Mouse (Mus musculus): ENCODE measurements at regions not wholly inside any gene's neighbourhood (a gene's known extent, or its start where the extent isn't known, plus 50 kb on each side); places are given as distances from the start of the nearest gene placed in this dataset.

- no peak for ATAC-seq (replicated peaks; ENCODE audit: low read depth, poor library complexity, severe bottlenecking)
These were observed 92.4 kb upstream of the Hnrnpk start for GRCm38 (mm10) chr13:58495390-58496073.

GRCm38 (mm10) chr13:58494726-58495125 is 91.6 kb upstream of the Hnrnpk start:
- ATAC-seq (replicated peaks; ENCODE audit: low read depth, poor library complexity, severe bottlenecking): no peak

GRCm38 (mm10) chr13:58490829-58491228 is 87.7 kb upstream of the Hnrnpk start:
- no peak for ATAC-seq (replicated peaks; ENCODE audit: low read depth, poor library complexity, severe bottlenecking)

GRCm38 (mm10) chr13:58485011-58485410 is 81.9 kb upstream of the Hnrnpk start:
- no peak for ATAC-seq (replicated peaks; ENCODE audit: low read depth, poor library complexity, severe bottlenecking)

GRCm38 (mm10) chr13:58482701-58483100 is 79.6 kb upstream of the Hnrnpk start:
- ATAC-seq (replicated peaks; ENCODE audit: low read depth, poor library complexity, severe bottlenecking): no peak

GRCm38 (mm10) chr13:58480928-58481598 is 77.9 kb upstream of the Hnrnpk start:
- peak; percentile 71 for ATAC-seq (replicated peaks; ENCODE audit: low read depth, poor library complexity, severe bottlenecking)

GRCm38 (mm10) chr13:58480388-58480927 is 77.3 kb upstream of the Hnrnpk start:
- ATAC-seq (replicated peaks; ENCODE audit: low read depth, poor library complexity, severe bottlenecking): no peak

- no peak for ATAC-seq (replicated peaks; ENCODE audit: low read depth, poor library complexity, severe bottlenecking)
These were observed 75.3 kb upstream of the Hnrnpk start for GRCm38 (mm10) chr13:58478438-58478837.

- ATAC-seq (replicated peaks; ENCODE audit: low read depth, poor library complexity, severe bottlenecking): no peak
These were observed 74.1 kb upstream of the Hnrnpk start for GRCm38 (mm10) chr13:58477253-58477652.

GRCm38 (mm10) chr13:58476033-58476830 is 73.1 kb upstream of the Hnrnpk start:
- ATAC-seq (replicated peaks; ENCODE audit: low read depth, poor library complexity, severe bottlenecking): no peak

- peak; percentile 40 for ATAC-seq (replicated peaks; ENCODE audit: low read depth, poor library complexity, severe bottlenecking)
These were observed 72.4 kb upstream of the Hnrnpk start for GRCm38 (mm10) chr13:58475495-58475894.

GRCm38 (mm10) chr13:58472455-58472854 is 69.3 kb upstream of the Hnrnpk start:
- no peak for ATAC-seq (replicated peaks; ENCODE audit: low read depth, poor library complexity, severe bottlenecking)

- peak; percentile 95 for ATAC-seq (replicated peaks; ENCODE audit: low read depth, poor library complexity, severe bottlenecking)
These were observed 68.6 kb upstream of the Hnrnpk start for GRCm38 (mm10) chr13:58471704-58472103.

GRCm38 (mm10) chr13:58469731-58470130 is 66.6 kb upstream of the Hnrnpk start:
- no peak for ATAC-seq (replicated peaks; ENCODE audit: low read depth, poor library complexity, severe bottlenecking)

- no peak for ATAC-seq (replicated peaks; ENCODE audit: low read depth, poor library complexity, severe bottlenecking)
These were observed 64.0 kb upstream of the Hnrnpk start for GRCm38 (mm10) chr13:58467097-58467642.

- no peak for ATAC-seq (replicated peaks; ENCODE audit: low read depth, poor library complexity, severe bottlenecking)
These were observed 62.3 kb upstream of the Hnrnpk start for GRCm38 (mm10) chr13:58465206-58466104.

Measured in common myeloid progenitor, adult 5-6 weeks (primary cell).